Mouse (Mus musculus) embryonic facial prominence, embryonic 11.5 days (tissue): ENCODE data around the gene Gm20388. TPM values are rescaled to one million over a fixed set of nuclear protein-coding genes. Genes with fewer than 3 reads are reported as not detected.
"Not testable (repeated sequence)": the region's sequence is repeated elsewhere in the genome, so short reads cannot be mapped to it uniquely, and the experiment has no call there.

Source experiments
- ATAC-seq: fragments of 200-750 bp; cut with Nextera tagmentation; replicated peaks from 2 replicates; pipeline ENCODE4 v1.8.0; 2017; ENCODE audit warnings: low read depth; ENCODE audit not compliant: insufficient number of reproducible peaks, low FRiP score, low TSS enrichment
- DNase-seq: peaks from one replicate; pipeline ENCODE4 v3.0.0-alpha.2; 2015; ENCODE audit warnings: low spot score
- H3K27ac ChIP-seq: fragments of 300-500 bp; sonication (generic); replicated peaks from 2 replicates; pipeline ENCODE4 v1.5.1; 2014; ENCODE audit warnings: mild to moderate bottlenecking, low read depth, low read length, control low read depth
- H3K27me3 ChIP-seq: fragments of 300-500 bp; sonication (generic); 2 replicates; pipeline ENCODE4 v1.6.1; 2014; ENCODE audit warnings: mild to moderate bottlenecking, low read length, moderate library complexity, mixed read lengths; ENCODE audit not compliant: control insufficient read depth, insufficient read depth
- H3K36me3 ChIP-seq: fragments of 300-500 bp; sonication (generic); replicated peaks from 2 replicates; pipeline ENCODE4 v1.6.1; 2014; ENCODE audit warnings: low read depth, mild to moderate bottlenecking, low read length, moderate library complexity, mixed read lengths; ENCODE audit not compliant: control insufficient read depth, insufficient read depth
- H3K4me1 ChIP-seq: fragments of 300-500 bp; sonication (generic); 2 replicates; pipeline ENCODE4 v1.6.1; 2014; ENCODE audit warnings: low read length, mixed read lengths; ENCODE audit not compliant: control insufficient read depth, insufficient read depth
- H3K4me2 ChIP-seq: fragments of 300-500 bp; sonication (generic); 2 replicates; pipeline ENCODE4 v1.6.1; 2014; ENCODE audit warnings: low read depth, mild to moderate bottlenecking, control low read depth, low read length, moderate library complexity
- H3K4me3 ChIP-seq: fragments of 300-500 bp; sonication (generic); 2 replicates; pipeline ENCODE4 v1.5.1; 2014; ENCODE audit warnings: low read depth, low read length, control low read depth
- H3K9ac ChIP-seq: fragments of 300-500 bp; sonication (generic); replicated peaks from 2 replicates; pipeline ENCODE4 v1.6.1; 2014; ENCODE audit warnings: mild to moderate bottlenecking, control low read depth, low read length
- H3K9me3 ChIP-seq: fragments of 300-500 bp; sonication (generic); replicated peaks from 2 replicates; pipeline ENCODE4 v1.6.1; 2016; ENCODE audit warnings: mild to moderate bottlenecking, low read length, inconsistent platforms, mixed read lengths; ENCODE audit not compliant: control insufficient read depth
- WGBS: fragments of 180-500 bp; shearing (Covaris S2); extraction: QIAGEN DNeasy Blood & Tissue Kit; methylation state at CpG from one replicate; pipeline ENCODE4 v1.1.7; 2014; 5-methylcytosine and 5-hydroxymethylcytosine counted together
- polyA plus RNA-seq: library from polyadenylated mRNA; unstranded; fragments of >200 nt; fragmentation: Nextera tagmentation; extraction: Ambion mirVana; gene quantifications from 2 replicates; pipeline ENCODE4 v1.2.1, GENCODE M21; 2014

Gene Gm20388
- polyA plus RNA-seq, 1 experiment from 2014 or later = 3.1 TPM

DNA sequence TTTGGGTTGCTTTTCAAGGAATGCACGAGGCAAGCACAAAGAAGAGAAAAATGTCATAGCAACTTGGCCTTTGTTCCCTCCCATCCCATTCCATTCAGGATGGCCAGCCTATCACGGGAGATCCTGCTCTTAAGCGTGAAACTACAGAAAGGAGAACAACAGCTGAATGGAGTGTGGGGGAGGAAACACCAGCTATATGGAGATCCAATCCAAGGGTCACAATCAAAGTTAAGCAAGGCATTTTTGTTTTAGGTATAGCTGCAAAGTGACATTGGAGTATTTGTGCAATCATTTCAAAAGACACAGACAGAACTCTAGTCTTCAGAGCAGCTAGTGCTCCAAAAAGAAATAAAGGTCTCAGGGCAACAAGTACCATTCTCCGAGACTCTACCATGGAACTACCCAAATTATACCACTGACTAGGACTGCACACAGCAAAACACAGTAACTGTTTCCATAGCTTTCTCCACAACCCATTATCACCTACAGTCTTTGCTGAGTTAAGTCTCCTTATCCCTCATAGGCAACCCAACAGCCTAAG lies 3129.5 kb downstream of the Gm20388 start:
- Histone ChIP-seq H3K9ac (peak overlapping the region; percentile 99; the same call in 1 of the 2 replicates), H3K4me2 (peak overlapping the region; percentile 37), H3K27me3 (no peaks in the 10 kb centered on the region), H3K9me3 (no peaks in the 10 kb centered on the region), H3K36me3 (no peaks in the 10 kb centered on the region), H3K27ac (no peak overlapping the region), H3K4me3 (peak overlapping the region; percentile 100), H3K4me1 (peaks cover 3% of the 10 kb centered on the region; the same call in 1 of the 2 replicates)
- no peak for ATAC-seq
- peak; percentile 43 for DNase-seq
- WGBS = 16% methylated on average over 4 of the region's 4 CpGs

DNA sequence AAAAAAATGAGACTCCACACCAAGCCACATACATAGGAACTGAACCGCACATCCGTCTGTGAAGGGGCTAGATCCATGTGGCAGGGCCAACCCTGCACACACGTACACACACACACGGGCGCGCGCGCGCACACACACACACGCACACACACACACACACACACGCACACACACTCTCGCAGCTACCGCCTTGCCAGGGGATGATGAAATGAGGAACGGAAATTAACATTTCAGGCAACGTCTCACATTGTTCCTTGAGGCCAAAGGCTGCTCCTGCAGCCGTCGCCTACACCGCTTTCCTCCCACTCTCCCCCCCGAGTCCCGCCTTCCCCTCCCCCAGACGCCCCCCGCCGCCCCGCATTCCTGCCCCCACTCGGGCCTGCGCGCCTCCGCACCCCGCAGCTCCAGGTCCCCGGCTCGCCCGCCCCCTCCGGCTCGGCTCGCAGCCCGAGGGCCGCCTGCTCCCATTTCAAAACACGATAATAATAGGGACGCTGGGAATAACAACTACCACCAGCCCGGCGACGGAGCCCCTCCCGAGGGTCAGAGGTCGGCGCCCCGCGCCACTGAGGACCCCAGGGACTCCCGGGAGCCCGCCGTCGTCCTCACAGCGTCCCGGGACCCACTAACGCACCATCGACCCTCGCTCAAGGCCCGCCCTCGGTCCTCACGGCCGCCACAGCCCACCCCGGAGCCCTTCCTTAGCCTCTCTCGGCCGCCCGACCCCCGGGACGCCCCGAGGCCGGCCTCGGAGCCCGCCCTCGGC lies 3130.6 kb downstream of the Gm20388 start:
- Histone ChIP-seq H3K27me3 (no peaks in the 10 kb centered on the region), H3K4me1 (peaks cover 3% of the 10 kb centered on the region; the same call in 1 of the 2 replicates), H3K9me3 (no peaks in the 10 kb centered on the region), H3K9ac (peak overlapping the region; percentile 99), H3K4me2 (peak overlapping the region; percentile 37), H3K36me3 (no peaks in the 10 kb centered on the region), H3K4me3 (peak overlapping the region; percentile 100), H3K27ac (peak overlapping the region; percentile 95)
- DNase-seq = peak; percentile 62
- ATAC-seq = no peak
- WGBS = under 1% methylated on average over 51 of the region's 71 CpGs

DNA sequence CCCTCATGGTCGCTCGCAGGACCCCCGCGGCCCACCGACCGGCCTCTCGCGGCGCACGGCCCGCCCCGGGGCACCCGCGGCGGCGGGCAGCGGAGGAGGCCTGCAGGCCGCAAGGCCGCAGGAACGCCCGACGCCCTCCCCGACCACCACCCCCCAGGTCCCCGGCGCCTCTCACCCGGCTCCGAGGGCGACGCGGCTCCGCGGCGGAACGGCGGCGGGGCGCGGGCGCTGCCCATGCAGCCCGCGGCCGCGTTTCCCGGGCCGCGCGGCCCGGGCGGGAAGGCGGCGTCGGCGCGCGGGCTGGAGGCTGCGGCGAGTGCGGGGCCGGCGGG lies 3131.1 kb downstream of the Gm20388 start:
- Histone ChIP-seq H3K4me1 (peaks cover 3% of the 10 kb centered on the region; the same call in 1 of the 2 replicates), H3K27ac (peak overlapping the region; percentile 95), H3K4me3 (peak overlapping the region; percentile 100), H3K9me3 (no peaks in the 10 kb centered on the region), H3K9ac (peak overlapping the region; percentile 99), H3K36me3 (no peaks in the 10 kb centered on the region), H3K27me3 (no peaks in the 10 kb centered on the region), H3K4me2 (peak overlapping the region; percentile 37)
- DNase-seq (no peak), ATAC-seq (no peak)
- 0% methylated on average over 21 of the region's 60 CpGs for WGBS

DNA sequence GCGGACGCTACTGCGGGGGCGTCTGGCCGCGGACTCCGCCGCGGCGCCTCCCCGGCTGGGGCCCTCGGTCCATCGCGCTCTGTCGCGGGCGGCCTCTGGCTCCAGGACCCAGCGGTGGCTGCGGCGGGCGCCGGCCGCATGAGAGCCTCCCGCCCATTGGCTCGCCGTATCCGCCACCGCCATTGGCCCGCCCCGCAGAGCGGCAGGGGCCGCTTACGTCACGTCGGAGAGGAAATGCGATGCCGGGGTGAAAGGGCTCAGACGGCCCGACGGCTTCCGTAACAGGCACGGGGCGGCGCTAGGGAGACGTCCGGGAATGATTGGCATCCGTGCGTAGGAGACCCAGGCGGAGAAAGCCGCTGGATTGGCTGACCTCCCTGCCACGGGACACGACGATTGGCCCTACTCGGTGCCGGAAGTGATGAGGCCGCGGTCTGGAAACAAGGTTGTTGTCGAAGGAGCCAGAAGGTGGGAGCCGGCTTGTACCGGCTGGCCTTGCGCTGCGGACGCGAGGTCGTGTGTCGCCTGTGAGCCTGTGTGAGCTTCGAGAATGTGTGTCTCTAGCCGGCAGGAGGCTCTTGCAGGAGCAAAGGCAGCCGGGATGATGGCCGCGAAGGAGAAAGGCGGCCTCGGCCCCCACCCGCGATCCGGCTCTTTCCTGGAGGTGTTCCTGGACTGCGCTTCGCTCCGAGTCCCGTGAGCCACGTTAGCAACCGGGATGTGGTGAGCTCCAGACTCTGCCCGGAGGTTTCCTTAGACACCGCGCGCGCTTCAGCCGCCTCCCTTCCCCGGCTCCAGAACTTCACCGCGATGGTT lies 3131.7 kb downstream of the Gm20388 start, which contains the start of gene Ankrd11:
Gene Ankrd11 (minus strand): TSS at position 120 of the 816 bp plus-strand sequence.
- Histone ChIP-seq H3K27ac (peak within 1 kb of the TSS; percentile 95), H3K9me3 (no peaks in the 10 kb centered on the region), H3K27me3 (no peaks in the 10 kb centered on the region), H3K4me1 (peaks cover 3% of the 10 kb centered on the region; the same call in 1 of the 2 replicates), H3K36me3 (no peaks in the 10 kb centered on the region), H3K4me2 (peak within 1 kb of the TSS; percentile 49), H3K9ac (peak within 1 kb of the TSS; percentile 99), H3K4me3 (peak within 1 kb of the TSS; percentile 100)
- under 1% methylated on average over 85 of the region's 91 CpGs for WGBS
- DNase-seq (peak; percentile 100), ATAC-seq (peak; percentile 97)

DNA sequence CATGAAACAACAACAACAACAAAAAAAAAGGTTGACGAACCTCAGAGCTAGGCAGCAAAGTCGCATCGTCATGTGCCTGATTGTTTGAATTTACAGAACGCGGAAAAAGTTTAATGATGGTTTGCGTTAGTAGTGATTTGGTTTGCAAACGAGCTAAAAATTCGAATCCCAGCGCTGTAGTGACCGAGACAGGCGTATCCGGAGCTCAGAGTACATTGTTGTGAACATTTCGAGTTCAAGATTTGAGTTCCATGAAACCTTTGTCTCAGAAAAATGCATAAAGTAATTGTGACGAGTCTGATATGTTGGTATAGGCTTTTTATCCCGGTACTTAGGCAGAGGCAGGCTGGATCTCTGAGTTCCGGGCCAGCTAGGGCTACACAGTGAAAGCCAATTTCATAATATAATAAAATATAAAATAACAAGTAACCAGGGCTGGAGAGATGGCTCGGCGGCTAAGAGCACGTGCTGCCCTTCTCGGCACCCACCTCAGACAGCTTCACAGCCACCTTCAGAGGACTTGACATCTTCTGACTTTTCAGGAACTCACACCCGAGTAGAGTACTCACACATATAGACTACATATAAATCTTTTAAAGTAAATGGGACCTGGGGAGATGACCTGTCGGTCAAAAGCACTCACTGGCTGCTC lies 3132.5 kb downstream of the Gm20388 start:
- Histone ChIP-seq H3K4me3 (peak overlapping the region; percentile 100), H3K27ac (peak overlapping the region; percentile 89), H3K27me3 (no peaks in the 10 kb centered on the region), H3K9me3 (no peaks in the 10 kb centered on the region), H3K36me3 (no peaks in the 10 kb centered on the region), H3K4me1 (peaks cover 3% of the 10 kb centered on the region; the same call in 1 of the 2 replicates), H3K9ac (peak overlapping the region; percentile 84), H3K4me2 (peak overlapping the region; percentile 49)
- DNase-seq (no peak), ATAC-seq (no peak)
- WGBS = 26% methylated on average over 22 of the region's 22 CpGs

DNA sequence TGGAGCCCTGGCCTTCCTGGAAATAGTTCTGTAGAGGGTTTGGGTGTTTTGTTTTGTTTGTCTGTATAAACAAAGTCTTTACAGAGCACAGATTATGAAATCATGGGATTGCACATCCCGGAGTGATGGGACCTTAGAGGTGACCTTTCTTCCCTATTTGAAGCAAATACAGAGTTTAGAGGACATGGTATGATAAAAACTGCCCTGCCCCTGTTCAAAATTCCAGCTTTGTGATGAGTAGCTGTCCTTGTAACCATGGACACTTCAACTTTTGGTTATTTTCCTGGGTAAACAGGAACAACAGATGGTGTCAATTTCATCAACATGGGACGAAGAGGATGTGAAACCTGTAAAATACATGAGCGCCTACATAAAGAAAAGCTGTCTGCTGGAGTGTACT lies 3133.3 kb downstream of the Gm20388 start:
- no peak for DNase-seq
- Histone ChIP-seq H3K9ac (no peak overlapping the region), H3K27ac (no peak overlapping the region)

DNA sequence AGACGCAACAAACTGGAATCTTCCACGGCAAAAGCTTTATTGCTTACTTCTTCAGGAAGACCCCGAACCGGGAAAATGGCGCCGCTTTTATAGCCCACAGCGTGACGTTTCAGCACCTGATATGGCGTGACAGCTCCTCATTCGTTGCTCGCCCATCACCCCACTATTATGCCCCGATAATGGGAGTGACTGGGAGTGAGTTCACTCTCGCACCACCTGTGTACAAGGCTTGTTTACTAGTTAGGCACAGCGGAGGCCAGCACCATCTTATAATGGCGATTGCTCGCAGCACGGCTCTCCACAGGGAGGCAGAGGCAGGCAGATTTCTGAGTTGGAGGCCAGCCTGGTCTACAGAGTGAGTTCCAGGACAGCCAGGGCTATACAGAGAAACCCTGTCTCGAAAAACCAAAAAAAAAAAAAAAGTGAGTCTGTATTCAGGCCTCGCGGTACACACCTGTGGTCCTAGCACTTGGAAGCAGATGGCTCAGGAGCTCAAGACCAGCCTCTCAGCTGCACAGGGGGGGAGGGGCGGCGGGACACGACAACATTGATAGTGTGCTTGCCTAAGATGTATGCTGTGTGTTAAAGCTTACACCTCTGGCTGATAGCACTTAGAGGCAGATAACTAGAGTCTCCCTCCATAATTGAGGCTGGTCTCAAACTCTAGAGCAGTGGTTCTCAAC lies 3134.2 kb downstream of the Gm20388 start:
- H3K4me1 ChIP-seq, H3K9ac ChIP-seq, H3K27ac ChIP-seq, H3K27me3 ChIP-seq, H3K9me3 ChIP-seq, DNase-seq, H3K4me2 ChIP-seq, H3K4me3 ChIP-seq, H3K36me3 ChIP-seq, ATAC-seq: not testable (repeated sequence)
- WGBS = 93% methylated on average over 23 of the region's 23 CpGs

More for the DNA sequence above, 3133.3 kb downstream of the Gm20388 start:
- Histone ChIP-seq H3K36me3 (no peaks in the 10 kb centered on the region), H3K9me3 (no peaks in the 10 kb centered on the region), H3K4me1 (peaks cover 3% of the 10 kb centered on the region; the same call in 1 of the 2 replicates), H3K27me3 (no peaks in the 10 kb centered on the region), H3K4me2 (no peak overlapping the region), H3K4me3 (no peak overlapping the region)
- no peak for ATAC-seq
- 85% methylated on average over 3 of the region's 3 CpGs for WGBS
